Mouse (Mus musculus): ENCODE results near the gene Ppp1r12b.

The Ppp1r12b gene

GRCm38 (mm10) chr1:134757230-134757629, 198.5 kb downstream of the Ppp1r12b start:
- Histone ChIP-seq H3K36me3 (ENCODE audit: insufficient read depth, low read length) (no peaks in the 10 kb centered on the region), H3K9me3 (ENCODE audit: low read length) (no peaks in the 10 kb centered on the region), H3K4me3 (replicated peaks; ENCODE audit: low read length) (no peak overlapping the region), H3K27me3 (ENCODE audit: insufficient read depth, low read length) (no peaks in the 10 kb centered on the region), H3K4me1 (replicated peaks; ENCODE audit: low read depth, low read length) (peaks cover 7% of the 10 kb centered on the region; the same call in 1 of the 2 replicates)
- no peak for TF ChIP-seq CTCF (conservative IDR thresholded peaks at IDR 0.05; ENCODE audit: low read length)
- no peak for TF ChIP-seq POU5F1 (IDR thresholded peaks at IDR 0.05; ENCODE audit: borderline replicate concordance, low read length)
- TF ChIP-seq NANOG (IDR thresholded peaks at IDR 0.05; ENCODE audit: borderline replicate concordance, low read length) = no peak

- TF ChIP-seq NANOG (IDR thresholded peaks at IDR 0.05; ENCODE audit: borderline replicate concordance, low read length) (no peak), CTCF (conservative IDR thresholded peaks at IDR 0.05; ENCODE audit: low read length) (no peak), POU5F1 (IDR thresholded peaks at IDR 0.05; ENCODE audit: borderline replicate concordance, low read length) (no peak)
- Histone ChIP-seq H3K4me1 (replicated peaks; ENCODE audit: low read depth, low read length) (peaks cover 7% of the 10 kb centered on the region; the same call in 1 of the 2 replicates), H3K9me3 (ENCODE audit: low read length) (no peaks in the 10 kb centered on the region), H3K4me3 (replicated peaks; ENCODE audit: low read length) (no peak overlapping the region), H3K27me3 (ENCODE audit: insufficient read depth, low read length) (no peaks in the 10 kb centered on the region), H3K36me3 (ENCODE audit: insufficient read depth, low read length) (no peaks in the 10 kb centered on the region)
These were observed 199.4 kb downstream of the Ppp1r12b start for GRCm38 (mm10) chr1:134756190-134756873.

GRCm38 (mm10) chr1:134755548-134756189, 200.1 kb downstream of the Ppp1r12b start:
- TF ChIP-seq NANOG (IDR thresholded peaks at IDR 0.05; ENCODE audit: borderline replicate concordance, low read length) (no peak), CTCF (conservative IDR thresholded peaks at IDR 0.05; ENCODE audit: low read length) (no peak), POU5F1 (IDR thresholded peaks at IDR 0.05; ENCODE audit: borderline replicate concordance, low read length) (no peak)
- peaks cover 7% of the 10 kb centered on the region; the same call in 1 of the 2 replicates for H3K4me1 ChIP-seq (replicated peaks; ENCODE audit: low read depth, low read length)

GRCm38 (mm10) chr1:134754818-134755217, 200.9 kb downstream of the Ppp1r12b start:
- Histone ChIP-seq H3K9me3 (ENCODE audit: low read length) (no peaks in the 10 kb centered on the region), H3K36me3 (ENCODE audit: insufficient read depth, low read length) (no peaks in the 10 kb centered on the region), H3K4me1 (replicated peaks; ENCODE audit: low read depth, low read length) (peaks cover 7% of the 10 kb centered on the region; the same call in 1 of the 2 replicates), H3K27me3 (ENCODE audit: insufficient read depth, low read length) (0 out of 2 replicates have a peak, but pooled peaks cover 2% of the 10 kb centered on the region), H3K4me3 (replicated peaks; ENCODE audit: low read length) (no peak overlapping the region)
- no peak for TF ChIP-seq NANOG (IDR thresholded peaks at IDR 0.05; ENCODE audit: borderline replicate concordance, low read length)
- no peak for TF ChIP-seq CTCF (conservative IDR thresholded peaks at IDR 0.05; ENCODE audit: low read length)
- TF ChIP-seq POU5F1 (IDR thresholded peaks at IDR 0.05; ENCODE audit: borderline replicate concordance, low read length) = no peak

More at GRCm38 (mm10) chr1:134755548-134756189, 200.1 kb downstream of the Ppp1r12b start:
- Histone ChIP-seq H3K27me3 (ENCODE audit: insufficient read depth, low read length) (no peaks in the 10 kb centered on the region), H3K9me3 (ENCODE audit: low read length) (no peaks in the 10 kb centered on the region), H3K36me3 (ENCODE audit: insufficient read depth, low read length) (no peaks in the 10 kb centered on the region), H3K4me3 (replicated peaks; ENCODE audit: low read length) (no peak overlapping the region)

- no peak overlapping the region for H3K4me3 ChIP-seq (replicated peaks; ENCODE audit: low read length)
- H3K4me1 ChIP-seq (replicated peaks; ENCODE audit: low read depth, low read length) = peaks cover 7% of the 10 kb centered on the region; the same call in 1 of the 2 replicates
- 0 out of 2 replicates have a peak, but pooled peaks cover 6% of the 10 kb centered on the region for H3K27me3 ChIP-seq (ENCODE audit: insufficient read depth, low read length)
- TF ChIP-seq CTCF (conservative IDR thresholded peaks at IDR 0.05; ENCODE audit: low read length) = no peak
- no peaks in the 10 kb centered on the region for H3K36me3 ChIP-seq (ENCODE audit: insufficient read depth, low read length)
- no peaks in the 10 kb centered on the region for H3K9me3 ChIP-seq (ENCODE audit: low read length)
These were observed 201.8 kb downstream of the Ppp1r12b start for GRCm38 (mm10) chr1:134753751-134754630.

GRCm38 (mm10) chr1:134752447-134752846, 203.3 kb downstream of the Ppp1r12b start:
- TF ChIP-seq NANOG (IDR thresholded peaks at IDR 0.05; ENCODE audit: borderline replicate concordance, low read length) = no peak
- TF ChIP-seq POU5F1 (IDR thresholded peaks at IDR 0.05; ENCODE audit: borderline replicate concordance, low read length) = no peak
- TF ChIP-seq CTCF (conservative IDR thresholded peaks at IDR 0.05; ENCODE audit: low read length) = no peak
- Histone ChIP-seq H3K4me1 (replicated peaks; ENCODE audit: low read depth, low read length) (peaks cover 7% of the 10 kb centered on the region; the same call in 1 of the 2 replicates), H3K27me3 (ENCODE audit: insufficient read depth, low read length) (0 out of 2 replicates have a peak, but pooled peaks cover 6% of the 10 kb centered on the region)

GRCm38 (mm10) chr1:134749889-134750288, 205.9 kb downstream of the Ppp1r12b start:
- Histone ChIP-seq H3K4me1 (replicated peaks; ENCODE audit: low read depth, low read length) (peaks cover 3% of the 10 kb centered on the region; the same call in 1 of the 2 replicates), H3K9me3 (ENCODE audit: low read length) (peaks cover 9% of the 10 kb centered on the region; the same call in 1 of the 2 replicates), H3K36me3 (ENCODE audit: insufficient read depth, low read length) (no peaks in the 10 kb centered on the region), H3K4me3 (replicated peaks; ENCODE audit: low read length) (no peak overlapping the region), H3K27me3 (ENCODE audit: insufficient read depth, low read length) (0 out of 2 replicates have a peak, but pooled peaks cover 6% of the 10 kb centered on the region)
- TF ChIP-seq CTCF (conservative IDR thresholded peaks at IDR 0.05; ENCODE audit: low read length) (no peak), POU5F1 (IDR thresholded peaks at IDR 0.05; ENCODE audit: borderline replicate concordance, low read length) (no peak), NANOG (IDR thresholded peaks at IDR 0.05; ENCODE audit: borderline replicate concordance, low read length) (no peak)

More at GRCm38 (mm10) chr1:134752447-134752846, 203.3 kb downstream of the Ppp1r12b start:
- Histone ChIP-seq H3K9me3 (ENCODE audit: low read length) (peaks cover 2% of the 10 kb centered on the region; the same call in 1 of the 2 replicates), H3K36me3 (ENCODE audit: insufficient read depth, low read length) (no peaks in the 10 kb centered on the region), H3K4me3 (replicated peaks; ENCODE audit: low read length) (no peak overlapping the region)
